Mouse (Mus musculus): Measurements from ENCODE around the gene Hps4. TPM values are rescaled to one million over a fixed set of nuclear protein-coding genes. Genes with fewer than 3 reads are reported as not detected.

Hps4 gene
- polyA plus RNA-seq, 1 experiment from 2014 or later: 32.9 TPM

DNA sequence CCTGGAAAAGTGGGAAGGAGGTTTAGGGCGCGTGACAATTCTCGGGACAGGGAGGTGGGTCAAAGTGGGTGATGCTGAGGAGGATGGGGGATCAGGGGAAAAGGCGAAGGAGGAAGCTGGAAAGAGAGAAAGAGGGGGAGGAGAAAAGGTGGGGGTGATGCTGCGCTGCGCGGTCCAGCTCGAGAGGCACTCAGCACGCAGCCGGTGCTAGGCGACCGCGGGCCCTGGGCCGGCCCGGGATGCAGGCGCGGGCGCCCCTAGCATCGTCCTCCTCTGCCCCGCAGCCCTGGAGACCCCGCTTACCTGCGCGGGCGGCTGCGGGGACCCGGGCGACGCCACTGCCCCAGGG lies 51.5 kb downstream of the Hps4 start:
- peak; percentile 82 for ATAC-seq (replicated peaks; ENCODE audit: low FRiP score)
- under 1% methylated on average over 22 of the region's 28 CpGs for WGBS
- H3K27ac ChIP-seq (ENCODE audit: low read depth, low read length): peak overlapping the region; percentile 83; the same call in 1 of the 2 replicates

DNA sequence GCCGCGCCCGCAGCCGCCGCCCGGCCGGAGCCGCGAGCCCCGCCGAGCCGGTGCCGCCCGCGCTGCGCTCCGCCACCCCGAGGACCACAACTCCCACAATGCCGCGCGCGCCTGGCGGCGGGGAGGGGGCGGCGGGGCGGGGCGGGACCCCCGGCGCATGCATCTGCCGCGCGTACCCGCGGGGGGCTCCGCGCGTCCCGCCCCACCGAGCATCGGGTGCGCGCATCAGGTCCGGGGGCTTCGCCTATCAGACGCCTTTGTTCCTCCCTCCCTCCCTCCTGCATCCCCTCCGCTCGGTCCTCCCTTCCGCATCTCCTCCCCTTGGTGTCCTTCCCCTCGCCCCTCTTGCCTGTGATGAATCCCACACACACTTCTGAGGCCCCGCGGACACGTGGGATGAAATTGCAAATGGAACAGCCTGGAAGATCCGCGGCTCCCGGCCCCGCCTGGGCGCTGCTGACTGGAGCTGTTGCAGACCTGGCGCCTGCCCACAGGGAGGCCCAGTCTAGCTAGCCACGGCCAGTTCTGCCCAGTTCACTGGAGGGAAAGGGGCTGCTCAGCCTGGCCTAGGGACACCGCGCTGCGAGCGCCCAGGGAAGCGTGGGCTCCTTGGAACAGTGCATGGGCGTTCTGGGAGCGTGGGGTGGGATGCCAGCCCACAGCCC lies 52.0 kb downstream of the Hps4 start, which contains the start of gene Asphd2:
Gene Asphd2, minus strand, starts transcription at position 88 of the 665 bp plus-strand sequence.
- H3K4me3 ChIP-seq (ENCODE audit: low read depth, low read length): peak within 1 kb of the TSS; percentile 68
- WGBS: 3% methylated on average over 25 of the region's 67 CpGs
- ATAC-seq (replicated peaks; ENCODE audit: low FRiP score) (peak; percentile 87), DNase-seq (ENCODE audit: low spot score) (peak; percentile 93)
- H3K36me3 ChIP-seq (ENCODE audit: control insufficient read depth, insufficient read depth, low read length): no peaks in the 10 kb centered on the region
- peaks cover 7% of the 10 kb centered on the region for H3K4me1 ChIP-seq (replicated peaks; ENCODE audit: control insufficient read depth, insufficient read depth, low read length)
- H3K9me3 ChIP-seq (ENCODE audit: control insufficient read depth, low read length): no peaks in the 10 kb centered on the region
- H3K9ac ChIP-seq (ENCODE audit: low read length): peak within 1 kb of the TSS; percentile 81
- H3K4me2 ChIP-seq (ENCODE audit: low read depth, low read length, severe bottlenecking): peak within 1 kb of the TSS; percentile 93
- peak within 1 kb of the TSS; percentile 83 for H3K27ac ChIP-seq (ENCODE audit: low read depth, low read length)
- no peaks in the 10 kb centered on the region for H3K27me3 ChIP-seq (ENCODE audit: control insufficient read depth, insufficient read depth, low read length)

More for the DNA sequence above, 51.5 kb downstream of the Hps4 start:
- DNase-seq (ENCODE audit: low spot score): no peak
- H3K27me3 ChIP-seq (ENCODE audit: control insufficient read depth, insufficient read depth, low read length): no peaks in the 10 kb centered on the region
- 0 out of 2 replicates have a peak, but pooled peaks cover 2% of the 10 kb centered on the region for H3K36me3 ChIP-seq (ENCODE audit: control insufficient read depth, insufficient read depth, low read length)
- peak overlapping the region; percentile 81 for H3K9ac ChIP-seq (ENCODE audit: low read length)
- peak overlapping the region; percentile 93 for H3K4me2 ChIP-seq (ENCODE audit: low read depth, low read length, severe bottlenecking)
- H3K9me3 ChIP-seq (ENCODE audit: control insufficient read depth, low read length): no peaks in the 10 kb centered on the region
- peak overlapping the region; percentile 68 for H3K4me3 ChIP-seq (ENCODE audit: low read depth, low read length)
- H3K4me1 ChIP-seq (replicated peaks; ENCODE audit: control insufficient read depth, insufficient read depth, low read length): peaks cover 7% of the 10 kb centered on the region

DNA sequence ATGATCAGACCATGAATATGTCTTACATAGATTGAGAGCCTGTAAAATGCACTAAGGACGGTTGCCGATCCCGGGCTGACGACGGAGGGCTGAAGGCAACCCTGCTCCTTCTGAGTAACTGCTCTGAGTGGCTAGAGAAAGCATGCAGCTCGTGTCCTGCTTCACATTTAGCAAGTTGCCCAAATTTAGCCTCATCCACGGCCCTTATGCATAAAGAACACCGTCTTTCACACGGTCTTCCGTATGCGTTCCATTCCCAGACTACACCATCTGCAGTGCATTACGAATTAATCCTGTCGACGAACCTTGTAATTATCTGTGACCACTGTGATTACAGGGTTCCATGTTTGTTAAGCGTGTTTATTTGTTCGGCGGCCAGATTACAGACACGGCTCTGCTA lies 53.2 kb downstream of the Hps4 start:
- no peaks in the 10 kb centered on the region for H3K36me3 ChIP-seq (ENCODE audit: control insufficient read depth, insufficient read depth, low read length)
- no peaks in the 10 kb centered on the region for H3K9me3 ChIP-seq (ENCODE audit: control insufficient read depth, low read length)
- no peaks in the 10 kb centered on the region for H3K27me3 ChIP-seq (ENCODE audit: control insufficient read depth, insufficient read depth, low read length)
- DNase-seq (ENCODE audit: low spot score) (no peak), ATAC-seq (replicated peaks; ENCODE audit: low FRiP score) (no peak)
- peak overlapping the region; percentile 41; the same call in 1 of the 2 replicates for H3K27ac ChIP-seq (ENCODE audit: low read depth, low read length)
- 76% methylated on average over 18 of the region's 18 CpGs for WGBS
- H3K4me1 ChIP-seq (replicated peaks; ENCODE audit: control insufficient read depth, insufficient read depth, low read length): peaks cover 7% of the 10 kb centered on the region
- H3K4me2 ChIP-seq (ENCODE audit: low read depth, low read length, severe bottlenecking): no peak overlapping the region
- no peak overlapping the region for H3K4me3 ChIP-seq (ENCODE audit: low read depth, low read length)
- H3K9ac ChIP-seq (ENCODE audit: low read length): no peak overlapping the region

DNA sequence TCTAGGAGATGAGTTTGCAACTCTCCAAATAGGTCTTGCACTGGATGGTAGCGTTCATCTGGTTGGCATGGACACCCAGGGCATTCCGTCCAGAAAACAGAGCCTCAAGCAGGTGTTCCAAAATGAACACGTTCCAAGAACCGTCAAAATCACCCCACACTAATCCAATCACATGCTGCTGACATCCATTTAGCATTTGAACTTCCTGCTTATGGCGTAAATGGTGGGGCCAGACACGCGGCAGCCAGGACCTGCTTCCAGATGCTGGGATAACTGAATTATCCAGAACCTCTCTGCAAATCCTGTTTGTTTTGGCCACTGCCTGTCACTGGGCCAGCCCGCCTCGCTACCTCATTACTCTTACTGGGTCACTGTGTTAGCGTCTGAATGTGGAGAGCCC lies 56.4 kb downstream of the Hps4 start:
- Histone ChIP-seq H3K27ac (ENCODE audit: low read depth, low read length) (no peak overlapping the region), H3K4me3 (ENCODE audit: low read depth, low read length) (no peak overlapping the region), H3K27me3 (ENCODE audit: control insufficient read depth, insufficient read depth, low read length) (no peaks in the 10 kb centered on the region), H3K9ac (ENCODE audit: low read length) (no peak overlapping the region), H3K4me2 (ENCODE audit: low read depth, low read length, severe bottlenecking) (no peak overlapping the region), H3K36me3 (ENCODE audit: control insufficient read depth, insufficient read depth, low read length) (no peaks in the 10 kb centered on the region), H3K4me1 (replicated peaks; ENCODE audit: control insufficient read depth, insufficient read depth, low read length) (peaks cover 3% of the 10 kb centered on the region), H3K9me3 (ENCODE audit: control insufficient read depth, low read length) (no peaks in the 10 kb centered on the region)
- 85% methylated on average over 10 of the region's 10 CpGs for WGBS
- no peak for DNase-seq (ENCODE audit: low spot score)
- ATAC-seq (replicated peaks; ENCODE audit: low FRiP score): no peak

DNA sequence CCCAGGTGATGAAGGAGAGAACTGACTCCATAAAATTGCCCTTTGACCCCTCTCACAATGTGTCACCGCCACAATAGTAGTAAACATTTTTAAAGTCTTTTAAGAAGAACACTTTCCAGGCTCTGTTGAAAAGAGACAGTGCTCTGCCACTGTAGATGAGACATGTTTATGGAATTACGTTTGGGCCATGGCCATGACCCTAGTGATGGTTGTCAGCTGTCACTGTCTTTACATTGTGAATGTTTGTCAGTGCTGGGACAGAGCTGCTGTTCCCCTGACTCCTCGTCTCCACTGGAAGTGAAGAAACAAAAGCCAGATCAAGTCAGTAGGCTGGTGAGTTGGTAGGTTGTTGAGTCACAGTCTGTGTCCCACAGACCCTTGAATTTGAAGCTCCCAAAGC lies 59.6 kb downstream of the Hps4 start:
- no peak overlapping the region for H3K27ac ChIP-seq (ENCODE audit: low read depth, low read length)
- ATAC-seq (replicated peaks; ENCODE audit: low FRiP score): no peak
- DNase-seq (ENCODE audit: low spot score): no peak
- H3K4me3 ChIP-seq (ENCODE audit: low read depth, low read length): no peak overlapping the region
- no peaks in the 10 kb centered on the region for H3K4me1 ChIP-seq (replicated peaks; ENCODE audit: control insufficient read depth, insufficient read depth, low read length)
- H3K9ac ChIP-seq (ENCODE audit: low read length): no peak overlapping the region
- H3K4me2 ChIP-seq (ENCODE audit: low read depth, low read length, severe bottlenecking): no peak overlapping the region
- 83% methylated on average over 3 of the region's 3 CpGs for WGBS
- H3K9me3 ChIP-seq (ENCODE audit: control insufficient read depth, low read length): no peaks in the 10 kb centered on the region
- no peaks in the 10 kb centered on the region for H3K36me3 ChIP-seq (ENCODE audit: control insufficient read depth, insufficient read depth, low read length)
- H3K27me3 ChIP-seq (ENCODE audit: control insufficient read depth, insufficient read depth, low read length): no peaks in the 10 kb centered on the region

DNA sequence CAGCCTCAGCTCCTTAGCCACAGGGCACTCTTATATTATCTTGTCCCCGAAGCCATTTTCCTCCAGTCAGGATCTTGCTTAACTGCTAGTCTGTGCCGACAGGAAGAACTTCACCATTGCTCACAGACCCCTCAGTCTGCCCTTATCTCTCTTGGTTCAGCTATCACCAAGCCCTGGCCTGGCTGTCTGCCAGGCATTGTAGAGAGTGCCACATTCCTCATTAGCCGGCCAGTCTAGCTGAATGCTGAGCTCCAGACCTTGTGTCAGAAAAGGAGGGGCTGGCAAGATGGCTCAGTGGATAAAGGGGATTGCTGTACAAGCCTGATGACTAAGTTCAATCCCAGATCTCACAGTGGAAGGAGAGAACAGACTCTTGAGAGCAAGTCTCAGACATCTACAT lies 63.1 kb downstream of the Hps4 start:
- Histone ChIP-seq H3K4me2 (ENCODE audit: low read depth, low read length, severe bottlenecking) (no peak overlapping the region), H3K4me3 (ENCODE audit: low read depth, low read length) (no peak overlapping the region), H3K9ac (ENCODE audit: low read length) (no peak overlapping the region), H3K4me1 (replicated peaks; ENCODE audit: control insufficient read depth, insufficient read depth, low read length) (peaks cover 3% of the 10 kb centered on the region), H3K36me3 (ENCODE audit: control insufficient read depth, insufficient read depth, low read length) (no peaks in the 10 kb centered on the region), H3K27ac (ENCODE audit: low read depth, low read length) (no peak overlapping the region), H3K9me3 (ENCODE audit: control insufficient read depth, low read length) (no peaks in the 10 kb centered on the region), H3K27me3 (ENCODE audit: control insufficient read depth, insufficient read depth, low read length) (no peaks in the 10 kb centered on the region)
- DNase-seq (ENCODE audit: low spot score): no peak
- WGBS: 74% methylated on average over 3 of the region's 3 CpGs
- ATAC-seq (replicated peaks; ENCODE audit: low FRiP score): no peak

DNA sequence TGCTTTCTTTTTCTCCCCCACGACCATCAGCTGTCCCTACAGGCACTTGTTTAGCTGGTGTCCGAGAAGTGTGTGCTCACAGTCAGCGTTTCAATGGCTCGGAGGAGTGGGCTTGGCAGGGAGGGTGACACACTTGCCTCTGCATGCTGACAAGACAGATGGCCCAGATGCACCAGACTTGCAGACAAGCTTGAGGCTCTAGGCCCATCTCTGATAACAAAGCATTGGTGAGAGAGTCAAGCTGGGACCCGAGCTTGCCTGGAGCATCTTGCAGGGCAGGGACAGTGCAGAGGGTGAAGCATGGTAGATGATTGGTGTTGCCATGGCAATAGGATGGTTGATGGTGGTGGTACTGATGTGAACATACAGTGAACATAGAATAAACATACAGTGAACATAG lies 66.4 kb downstream of the Hps4 start:
- H3K4me1 ChIP-seq (replicated peaks; ENCODE audit: control insufficient read depth, insufficient read depth, low read length): peaks cover 12% of the 10 kb centered on the region
- H3K9me3 ChIP-seq (ENCODE audit: control insufficient read depth, low read length): no peaks in the 10 kb centered on the region
- H3K4me2 ChIP-seq (ENCODE audit: low read depth, low read length, severe bottlenecking): no peak overlapping the region
- no peak overlapping the region for H3K9ac ChIP-seq (ENCODE audit: low read length)
- 79% methylated on average over 5 of the region's 5 CpGs for WGBS
- H3K36me3 ChIP-seq (ENCODE audit: control insufficient read depth, insufficient read depth, low read length): no peaks in the 10 kb centered on the region
- no peak overlapping the region for H3K27ac ChIP-seq (ENCODE audit: low read depth, low read length)
- DNase-seq (ENCODE audit: low spot score) (no peak), ATAC-seq (replicated peaks; ENCODE audit: low FRiP score) (no peak)
- no peaks in the 10 kb centered on the region for H3K27me3 ChIP-seq (ENCODE audit: control insufficient read depth, insufficient read depth, low read length)
- H3K4me3 ChIP-seq (ENCODE audit: low read depth, low read length): no peak overlapping the region

DNA sequence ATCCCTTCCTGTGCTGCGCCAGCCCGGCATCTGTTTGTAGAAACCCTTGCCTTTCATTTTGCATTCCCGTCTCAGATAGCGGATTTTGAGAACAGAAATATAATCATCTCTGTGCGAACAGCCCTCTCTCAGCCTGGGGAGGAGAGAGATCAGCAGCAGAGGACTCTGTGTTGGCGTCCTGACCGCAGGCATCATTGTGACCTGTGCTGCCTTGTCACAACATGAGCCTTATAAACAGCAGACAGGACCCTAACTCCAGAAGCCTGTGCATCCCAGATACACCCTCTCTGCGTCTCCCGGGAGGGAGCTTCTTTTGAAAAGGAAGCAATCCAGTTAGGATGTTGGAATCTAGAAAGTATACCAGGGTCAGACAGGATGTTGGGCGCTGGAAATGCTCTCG lies 68.2 kb downstream of the Hps4 start:
- Histone ChIP-seq H3K9me3 (ENCODE audit: control insufficient read depth, low read length) (no peaks in the 10 kb centered on the region), H3K4me1 (replicated peaks; ENCODE audit: control insufficient read depth, insufficient read depth, low read length) (peaks cover 12% of the 10 kb centered on the region), H3K27me3 (ENCODE audit: control insufficient read depth, insufficient read depth, low read length) (no peaks in the 10 kb centered on the region), H3K36me3 (ENCODE audit: control insufficient read depth, insufficient read depth, low read length) (no peaks in the 10 kb centered on the region), H3K4me2 (ENCODE audit: low read depth, low read length, severe bottlenecking) (peak overlapping the region; percentile 27; the same call in 1 of the 2 replicates), H3K4me3 (ENCODE audit: low read depth, low read length) (no peak overlapping the region), H3K27ac (ENCODE audit: low read depth, low read length) (no peak overlapping the region), H3K9ac (ENCODE audit: low read length) (no peak overlapping the region)
- WGBS: 39% methylated on average over 11 of the region's 11 CpGs
- DNase-seq (ENCODE audit: low spot score) (no peak), ATAC-seq (replicated peaks; ENCODE audit: low FRiP score) (no peak)
